Mouse (Mus musculus) thymus, adult 18-20 months (tissue): ENCODE measurements around the gene Colgalt2.
"Not testable (repeated sequence)": the region's sequence is repeated elsewhere in the genome, so short reads cannot be mapped to it uniquely, and the experiment has no call there.

ENCODE experiments used
- DNase-seq, 2 experiments: peaks; one replicate each; pipeline ENCODE4 v3.0.0; 2022; ENCODE audit warnings: mixed read lengths in 2 of 2

Colgalt2 gene

GRCm38 (mm10) chr1:152417602-152418001 lies 18.0 kb downstream of the Colgalt2 start:
- DNase-seq: no peak

GRCm38 (mm10) chr1:152422295-152422694 lies 22.7 kb downstream of the Colgalt2 start:
- DNase-seq: no peak

GRCm38 (mm10) chr1:152423052-152423451 lies 23.4 kb downstream of the Colgalt2 start:
- DNase-seq: no peak

GRCm38 (mm10) chr1:152427912-152428581 lies 28.4 kb downstream of the Colgalt2 start:
- no peak for DNase-seq

- no peak for DNase-seq
Measured at GRCm38 (mm10) chr1:152429805-152430204, 30.2 kb downstream of the Colgalt2 start.

- no peak for DNase-seq
Measured at GRCm38 (mm10) chr1:152434166-152434565, 34.5 kb downstream of the Colgalt2 start.

GRCm38 (mm10) chr1:152437518-152437917 lies 37.9 kb downstream of the Colgalt2 start:
- not testable (repeated sequence) for DNase-seq

- no peak for DNase-seq
Measured at GRCm38 (mm10) chr1:152439408-152439807, 39.8 kb downstream of the Colgalt2 start.

GRCm38 (mm10) chr1:152439874-152440273 lies 40.2 kb downstream of the Colgalt2 start:
- no peak for DNase-seq

GRCm38 (mm10) chr1:152444630-152445029 lies 45.0 kb downstream of the Colgalt2 start:
- no peak for DNase-seq

GRCm38 (mm10) chr1:152445925-152446324 lies 46.3 kb downstream of the Colgalt2 start:
- DNase-seq: no peak

- no peak for DNase-seq
Measured at GRCm38 (mm10) chr1:152454536-152454935, 54.9 kb downstream of the Colgalt2 start.

GRCm38 (mm10) chr1:152455275-152456243 lies 55.9 kb downstream of the Colgalt2 start:
- DNase-seq: no peak

GRCm38 (mm10) chr1:152456266-152456665 lies 56.6 kb downstream of the Colgalt2 start:
- DNase-seq: no peak

GRCm38 (mm10) chr1:152457596-152457995 lies 58.0 kb downstream of the Colgalt2 start:
- DNase-seq: no peak

GRCm38 (mm10) chr1:152458996-152459395 lies 59.4 kb downstream of the Colgalt2 start:
- no peak for DNase-seq

GRCm38 (mm10) chr1:152460931-152461330 lies 61.3 kb downstream of the Colgalt2 start:
- DNase-seq: no peak

- no peak for DNase-seq
Measured at GRCm38 (mm10) chr1:152461814-152462213, 62.2 kb downstream of the Colgalt2 start.

GRCm38 (mm10) chr1:152462348-152462747 lies 62.7 kb downstream of the Colgalt2 start:
- DNase-seq: no peak

GRCm38 (mm10) chr1:152466280-152466679 lies 66.7 kb downstream of the Colgalt2 start:
- DNase-seq: no peak

- DNase-seq: no peak
Measured at GRCm38 (mm10) chr1:152468443-152468842, 68.8 kb downstream of the Colgalt2 start.

GRCm38 (mm10) chr1:152476126-152476525 lies 76.5 kb downstream of the Colgalt2 start:
- DNase-seq: no peak

GRCm38 (mm10) chr1:152490842-152491241 lies 91.2 kb downstream of the Colgalt2 start:
- DNase-seq: no peak

- DNase-seq: no peak
Measured at GRCm38 (mm10) chr1:152492258-152492657, 92.6 kb downstream of the Colgalt2 start.
